Mouse (Mus musculus) megakaryocyte-erythroid progenitor cell, adult 5-6 weeks (primary cell): ENCODE data around the gene Tecpr1. TPM values are rescaled to one million over a fixed set of nuclear protein-coding genes. Genes with fewer than 3 reads are reported as not detected.

Experiments used
- ATAC-seq: replicated peaks from 2 replicates; pipeline ENCODE4 v1.8.0; 2016; ENCODE audit warnings: mild to moderate bottlenecking, inconsistent platforms; ENCODE audit not compliant: severe bottlenecking, poor library complexity, low FRiP score, low TSS enrichment
- total RNA-seq, 2 experiments: library from RNA; stranded (forward) in 1 of 2; stranded (reverse) in 1 of 2; fragments of 200-1000, 215-1000 nt in 1 of 2; fragments of >200 nt in 1 of 2; fragmentation: Nextera tagmentation in 1 of 2; gene quantifications; 2 replicates each; pipeline ENCODE4 v1.2.3; 2014 to 2017

The Tecpr1 gene
- total RNA-seq, 2 experiments from 2014 or later = 1.7 to 3.8 TPM

DNA sequence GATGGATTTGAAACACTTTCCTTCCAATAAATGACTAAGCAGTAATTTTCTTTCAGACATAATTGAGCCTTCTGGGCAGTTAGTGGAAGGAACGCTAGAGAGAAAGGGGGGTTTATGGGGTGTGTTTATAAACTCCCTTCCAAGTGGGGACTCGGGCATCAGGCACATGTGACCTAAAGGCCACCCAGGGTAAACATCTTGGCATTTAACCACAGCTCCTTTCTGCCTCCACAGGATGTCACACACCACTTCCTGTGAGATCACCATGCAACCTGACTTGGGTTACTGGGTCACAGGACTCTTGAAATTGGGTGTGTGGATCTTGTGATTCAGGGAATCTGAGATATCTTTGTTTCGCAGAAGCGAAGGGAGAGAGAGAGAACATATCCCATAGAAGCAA lies 2.1 kb downstream of the Tecpr1 start:
- ATAC-seq = no peak

DNA sequence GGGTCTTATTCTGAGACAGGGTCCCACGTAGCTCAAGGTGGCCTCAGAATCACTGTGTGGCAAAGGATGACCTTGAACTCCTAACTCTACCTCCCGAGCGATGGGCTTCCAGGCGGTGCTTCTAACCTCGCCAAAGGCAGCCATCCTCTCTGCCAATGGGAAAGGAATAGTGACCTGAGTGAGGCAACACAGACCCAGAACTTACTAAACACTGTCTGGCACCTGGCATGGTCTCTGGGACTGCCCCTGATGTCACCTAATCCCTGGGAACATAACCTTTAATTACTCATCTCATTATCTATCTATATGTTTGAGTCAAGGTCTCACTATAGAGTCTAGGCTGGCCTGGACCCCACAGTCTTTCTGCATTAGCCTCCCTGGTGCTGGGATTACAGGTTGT lies 3.5 kb downstream of the Tecpr1 start:
- ATAC-seq = no peak

DNA sequence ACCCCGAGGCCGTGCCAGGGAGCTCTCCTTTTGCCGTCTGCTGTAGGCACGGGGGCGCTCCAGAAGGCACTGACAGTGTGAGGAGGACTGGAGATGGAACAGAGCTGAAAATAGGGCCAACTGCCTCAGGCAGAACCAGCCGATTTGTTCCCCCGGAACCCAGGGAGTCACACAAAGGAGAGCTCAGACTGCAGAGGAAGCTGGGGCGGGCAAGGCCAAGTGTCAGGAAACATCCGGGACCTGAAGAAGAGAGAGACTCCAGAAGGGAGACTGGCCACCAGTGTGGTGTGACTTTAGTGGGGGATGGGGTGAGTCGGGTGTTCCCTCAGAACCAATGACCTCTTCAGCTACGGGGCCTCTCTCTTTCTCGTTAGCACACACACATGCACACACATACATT lies 4.1 kb downstream of the Tecpr1 start:
- no peak for ATAC-seq

DNA sequence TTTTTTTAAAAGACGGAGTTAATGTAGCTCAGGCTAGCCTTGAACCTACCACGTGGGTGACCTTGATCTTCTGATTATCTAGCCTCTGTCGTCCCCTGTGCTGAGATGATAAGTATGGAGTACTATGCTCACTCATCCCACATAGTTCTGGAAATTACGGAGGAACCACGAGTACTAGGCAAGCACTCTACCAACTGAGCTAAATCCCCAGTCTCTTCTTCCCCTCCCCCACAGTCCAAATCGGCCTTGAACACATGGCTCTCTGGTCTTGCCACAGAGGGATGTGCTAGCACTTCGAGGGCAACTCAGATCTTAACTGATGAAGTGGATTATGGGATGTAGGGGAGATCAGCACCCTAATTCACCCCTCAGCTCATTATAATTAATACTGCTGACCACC lies 5.4 kb downstream of the Tecpr1 start:
- ATAC-seq = no peak

DNA sequence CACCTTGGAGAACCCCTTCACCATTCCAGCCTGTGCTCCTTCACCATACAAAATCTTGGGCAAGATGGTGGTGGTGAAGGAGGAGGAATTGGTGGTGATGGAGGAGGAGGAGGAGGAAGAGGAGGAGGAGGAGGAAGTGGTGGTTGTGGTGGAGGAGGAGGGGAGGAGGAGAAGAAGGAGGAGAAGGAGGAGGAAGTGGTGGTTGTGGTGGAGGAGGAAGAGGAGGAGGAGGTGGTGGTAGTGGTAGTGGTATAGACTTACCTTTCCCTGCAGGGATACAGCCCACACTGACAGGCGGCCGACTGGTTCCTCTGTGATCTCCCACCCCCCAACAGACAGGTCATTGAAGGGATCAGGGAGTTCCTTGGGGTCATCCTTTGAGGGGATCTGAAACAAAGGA lies 7.4 kb downstream of the Tecpr1 start:
- ATAC-seq = no peak

DNA sequence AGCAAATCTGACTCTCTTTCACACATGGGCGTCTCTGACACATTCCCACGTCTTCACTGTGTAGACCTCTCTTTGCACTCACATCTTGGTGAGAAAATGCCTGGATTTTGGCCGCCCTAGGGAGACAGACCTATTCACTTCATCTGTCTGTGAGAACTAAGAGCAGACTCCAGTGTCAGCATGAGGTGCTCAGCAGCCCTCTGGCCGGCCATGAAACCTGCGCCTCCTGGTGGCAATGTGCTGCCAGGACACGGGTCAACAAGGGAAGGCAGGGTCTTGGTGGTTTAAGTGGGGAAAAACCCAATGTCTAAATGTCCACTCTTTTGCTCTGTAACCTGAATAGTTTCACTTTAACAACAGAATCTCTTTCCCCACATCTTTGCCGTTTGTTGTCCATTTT lies 9.0 kb downstream of the Tecpr1 start:
- peak; percentile 79 for ATAC-seq

DNA sequence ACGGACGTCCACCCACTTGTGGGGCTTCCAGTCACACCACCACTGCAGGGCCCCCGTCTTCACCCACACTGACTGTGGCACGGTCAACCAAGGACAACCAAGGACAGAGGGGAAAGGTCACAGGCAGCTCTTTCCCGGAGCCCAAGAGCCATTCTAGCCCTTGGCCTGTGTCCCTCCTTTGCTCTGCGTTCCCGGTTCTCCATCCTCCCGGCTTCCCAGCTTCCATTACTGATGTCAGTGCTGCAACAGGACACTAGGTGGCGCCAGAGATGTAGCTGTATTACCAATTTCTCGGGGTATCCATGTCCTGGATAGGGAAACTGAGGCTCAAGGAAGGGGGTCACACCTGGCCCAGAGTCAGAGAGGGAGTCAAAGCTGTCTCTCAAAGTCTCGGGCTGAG lies 15.9 kb downstream of the Tecpr1 start:
- ATAC-seq = no peak; the same call in 1 of the 2 replicates

DNA sequence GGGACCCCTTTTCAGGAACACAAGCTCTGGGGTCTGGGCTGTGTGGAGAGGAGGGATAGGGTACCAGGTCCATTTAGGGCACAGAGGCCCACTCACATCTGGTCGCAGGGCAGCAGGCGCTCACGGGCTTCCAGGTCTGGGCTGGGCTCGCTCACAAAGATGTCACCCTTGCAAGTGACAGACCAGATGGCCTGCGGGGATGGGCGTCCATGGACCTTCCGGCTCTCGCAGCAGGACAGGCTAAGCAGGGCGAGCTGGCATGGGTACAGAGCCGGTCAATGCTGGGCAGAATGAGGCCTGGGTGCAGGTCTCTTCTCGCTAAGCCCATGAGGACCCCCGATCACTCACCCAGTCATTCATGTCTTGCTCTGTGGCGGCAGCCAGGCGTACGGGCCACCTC lies 17.3 kb downstream of the Tecpr1 start:
- ATAC-seq = no peak

DNA sequence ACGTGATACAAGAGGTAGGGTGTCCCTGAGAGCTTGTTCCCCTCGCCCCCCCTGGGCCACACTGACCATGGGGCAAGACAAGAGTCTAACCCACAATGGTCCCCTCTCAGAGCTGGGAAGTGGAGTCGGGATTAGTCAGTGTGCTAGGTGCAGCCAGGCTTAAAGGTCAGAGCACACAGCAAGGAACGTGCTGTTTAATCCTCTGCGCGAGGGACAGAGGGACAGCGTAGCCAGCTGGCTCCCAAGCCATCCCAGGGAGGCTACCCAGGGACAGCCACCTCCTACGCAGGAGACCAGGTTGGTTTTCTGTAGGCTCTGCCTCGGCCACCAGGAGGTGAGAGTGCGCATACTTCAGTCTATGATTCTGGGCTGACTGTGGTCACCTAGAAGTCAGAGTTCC lies 18.5 kb downstream of the Tecpr1 start:
- no peak for ATAC-seq

DNA sequence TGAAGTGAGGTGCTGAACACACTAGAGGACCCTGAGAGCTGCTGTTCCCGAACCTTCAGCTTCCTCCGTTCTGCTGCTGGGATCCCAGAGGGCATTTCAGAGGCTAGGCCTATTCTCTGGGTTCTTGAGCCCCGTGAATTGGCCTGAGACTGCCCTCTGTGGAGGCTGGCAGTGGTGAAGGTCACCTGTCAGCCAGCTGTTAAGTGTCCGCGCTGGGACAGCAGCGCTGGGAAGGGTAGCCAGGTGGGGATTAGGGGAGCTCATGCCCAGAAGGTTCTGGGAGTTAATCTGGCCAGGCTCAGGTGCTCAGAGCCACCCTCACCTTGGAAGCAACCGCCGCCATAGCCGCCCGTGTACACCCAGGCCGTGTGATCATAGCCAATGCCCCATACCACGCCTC lies 19.1 kb downstream of the Tecpr1 start:
- no peak for ATAC-seq

DNA sequence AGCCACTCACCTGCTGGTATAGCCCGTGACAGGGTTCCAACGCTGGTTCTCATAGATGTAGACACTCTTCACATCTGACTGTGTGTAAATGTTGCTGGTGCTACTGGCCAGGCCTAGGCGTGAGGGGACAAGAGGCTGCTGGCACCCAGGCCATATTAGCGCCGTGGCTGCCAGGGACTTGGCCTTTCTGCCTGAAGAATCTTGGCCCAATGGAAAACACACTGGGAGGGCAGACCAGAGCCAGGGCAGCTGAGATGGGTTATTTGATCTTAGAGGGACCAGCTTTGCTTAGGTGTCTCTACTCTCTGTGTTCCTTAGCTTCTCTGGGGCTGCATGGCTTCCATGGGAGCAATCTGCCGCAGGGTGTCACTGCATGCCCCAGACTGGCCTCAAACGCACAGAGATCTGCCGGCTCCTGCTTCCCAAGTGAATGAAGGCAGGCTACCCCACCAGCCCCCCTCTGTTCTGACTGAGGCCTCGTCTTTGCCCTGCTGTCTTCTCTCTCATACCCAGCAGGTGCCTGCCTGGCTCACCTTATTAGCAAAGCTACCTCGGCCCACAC lies 19.9 kb downstream of the Tecpr1 start:
- ATAC-seq = no peak

DNA sequence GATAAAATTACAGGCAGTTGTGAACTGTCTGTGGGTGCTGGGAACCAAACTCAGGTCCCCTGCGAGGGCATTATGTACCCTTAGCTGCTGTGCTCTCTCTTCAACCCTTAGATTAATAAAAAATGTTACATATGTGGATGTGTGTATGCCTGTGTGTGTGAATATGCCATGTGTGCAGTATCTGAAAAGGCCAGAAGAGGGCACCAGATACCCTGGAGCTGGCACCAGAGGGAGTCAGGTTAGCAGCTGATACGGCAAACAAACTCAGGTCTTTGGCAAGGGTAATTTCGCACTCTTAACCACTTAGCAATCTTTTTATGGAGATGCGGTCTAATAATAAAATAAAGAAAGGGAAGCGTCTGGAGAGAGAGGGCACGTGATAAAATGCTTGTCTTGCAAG lies 21.0 kb downstream of the Tecpr1 start:
- no peak for ATAC-seq

DNA sequence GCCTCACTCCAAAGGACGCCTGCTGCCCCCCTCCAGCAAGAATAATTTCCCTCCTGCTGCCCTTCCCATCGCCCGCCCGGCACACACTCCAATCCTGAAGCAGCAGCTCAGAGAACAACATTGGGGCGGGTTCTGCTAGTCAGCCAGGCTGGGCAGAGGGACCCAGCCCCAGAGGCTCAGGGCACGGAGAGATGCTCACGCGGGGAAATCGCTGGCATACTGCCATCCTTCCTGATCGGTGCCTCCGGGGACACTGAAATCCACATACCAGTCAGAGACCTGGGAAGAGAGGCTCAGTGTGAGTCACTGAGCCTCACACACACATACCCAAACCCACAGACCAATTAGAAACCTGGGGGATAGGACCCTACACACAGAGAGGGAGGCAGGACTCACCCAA lies 22.8 kb downstream of the Tecpr1 start:
- ATAC-seq = no peak

DNA sequence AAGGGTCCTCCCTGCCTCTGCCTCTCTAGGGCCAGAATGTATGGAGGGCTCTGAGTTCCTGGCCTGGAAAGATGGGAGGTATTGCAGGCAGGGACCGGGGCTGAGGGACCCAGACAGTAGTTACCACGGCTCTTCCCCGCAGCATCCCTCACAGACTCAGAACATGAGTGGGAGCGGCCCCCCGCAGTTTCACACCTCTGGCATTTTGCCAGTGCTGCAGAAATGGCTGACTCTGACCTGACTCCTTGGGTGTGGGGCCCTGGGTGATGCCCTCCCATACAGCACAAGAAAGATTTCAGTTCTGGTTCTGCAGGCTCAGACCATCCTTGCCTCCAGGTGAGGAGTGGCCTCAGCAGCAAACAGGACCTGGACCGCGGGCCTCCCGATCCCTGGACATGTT lies 27.8 kb downstream of the Tecpr1 start:
- ATAC-seq = no peak

DNA sequence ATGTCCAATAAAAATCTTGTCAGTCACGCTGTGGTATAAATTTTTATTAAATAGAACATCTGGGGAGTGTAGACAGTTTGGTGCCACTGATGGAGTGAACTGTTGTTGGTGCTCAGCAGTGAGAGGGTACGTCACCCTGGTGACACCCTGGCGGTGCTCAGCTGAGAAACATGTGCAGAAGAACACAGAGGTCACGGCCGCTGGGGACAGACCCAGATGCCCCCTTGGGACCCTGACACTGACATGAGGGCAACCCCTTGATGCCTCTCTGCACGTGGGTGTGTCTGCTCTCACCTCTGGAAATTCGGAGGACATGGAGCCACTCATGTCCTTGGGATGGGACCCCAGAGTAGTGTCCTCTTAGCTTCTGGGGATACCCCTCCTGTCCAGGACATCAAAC lies 29.0 kb downstream of the Tecpr1 start:
- ATAC-seq = no peak

DNA sequence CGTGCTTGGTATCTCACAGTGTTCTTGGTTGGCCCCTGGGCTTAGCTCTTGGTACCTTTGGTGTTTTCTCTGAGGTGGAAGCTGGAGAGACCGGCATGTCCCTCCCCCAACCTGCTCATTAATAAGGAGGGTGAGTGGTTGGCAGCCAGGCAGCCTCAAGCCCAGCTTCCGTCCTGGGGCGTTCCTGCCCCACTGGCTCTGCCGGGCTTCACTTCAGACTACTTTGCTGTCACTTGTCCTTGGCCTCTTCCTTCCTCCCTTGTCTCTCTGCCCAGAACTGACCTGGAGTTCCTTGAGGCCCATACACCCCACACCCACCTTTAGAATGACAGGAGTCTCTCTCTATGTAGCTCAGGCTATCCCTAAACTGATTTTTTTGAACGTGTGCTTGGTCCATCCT lies 30.7 kb downstream of the Tecpr1 start:
- no peak for ATAC-seq

DNA sequence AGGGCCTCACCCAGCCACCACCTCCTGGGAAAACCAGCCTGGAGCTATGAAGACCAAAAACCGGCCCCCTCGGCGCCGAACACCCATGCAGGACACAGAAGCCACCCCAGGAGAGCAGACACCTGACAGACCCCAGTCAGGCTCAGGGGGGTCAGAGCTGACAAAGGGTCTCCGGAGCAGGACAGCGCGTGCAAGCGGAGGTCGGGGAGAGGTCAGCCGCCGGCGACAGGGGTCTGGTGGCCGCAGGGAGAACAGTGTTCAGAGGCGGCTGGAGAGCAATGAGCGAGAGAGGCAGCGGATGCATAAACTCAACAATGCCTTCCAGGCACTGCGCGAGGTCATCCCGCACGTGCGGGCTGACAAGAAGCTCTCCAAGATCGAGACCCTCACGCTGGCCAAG lies 32.4 kb downstream of the Tecpr1 start:
- ATAC-seq = no peak

DNA sequence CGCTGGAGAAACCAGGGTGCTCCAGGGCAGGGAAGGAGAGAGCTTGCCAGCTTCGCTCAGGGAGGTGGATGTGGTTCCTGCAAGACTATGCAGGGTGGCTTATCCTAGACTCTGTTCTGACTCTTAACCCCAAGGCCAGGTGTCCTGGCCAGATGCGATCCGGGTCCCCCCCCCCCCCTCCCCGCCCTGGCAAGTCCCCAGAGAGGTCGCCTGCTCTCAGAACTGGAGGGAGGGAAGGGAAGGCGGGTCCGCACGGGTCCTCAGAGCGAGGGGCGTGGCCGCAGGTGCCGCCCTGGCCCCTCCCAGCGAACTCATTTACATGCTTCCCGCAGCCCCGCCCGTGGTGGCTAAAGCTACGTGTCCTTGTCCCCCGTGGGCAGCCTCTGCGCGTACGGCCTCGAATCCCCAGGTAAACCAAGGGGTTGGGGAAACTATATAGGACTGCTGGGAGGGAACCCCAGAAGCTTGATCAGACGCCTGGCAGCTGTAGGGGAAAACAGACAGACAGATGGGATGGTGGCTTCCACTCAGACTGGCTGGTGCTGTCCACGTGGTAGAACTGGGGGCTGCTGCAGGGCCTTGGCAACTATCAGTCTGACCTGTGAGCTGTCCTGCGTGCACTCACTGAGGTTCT lies 33.3 kb downstream of the Tecpr1 start, which contains the start of gene Bhlha15:
TSS of gene Bhlha15 (plus strand) at position 337 of the 634 bp plus-strand sequence.
- ATAC-seq = peak; percentile 80

DNA sequence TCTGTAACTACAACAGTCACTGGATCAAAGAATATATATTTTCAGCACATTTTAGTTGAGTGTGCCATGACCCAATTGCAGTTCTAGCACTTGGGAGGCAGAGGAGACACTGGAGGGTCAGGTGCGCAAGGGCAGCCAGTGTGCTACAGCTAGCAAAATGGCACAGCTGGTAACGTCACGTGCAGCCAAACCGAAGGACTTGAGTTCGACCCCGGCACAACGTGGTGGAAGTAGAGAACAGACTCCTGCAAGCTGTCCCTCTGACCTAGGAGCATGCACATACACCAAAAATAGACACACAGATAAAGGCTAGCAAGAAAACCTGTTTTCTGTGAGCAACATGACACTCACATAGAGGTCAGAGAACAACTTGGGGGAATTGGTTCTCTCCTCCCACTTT lies 34.1 kb downstream of the Tecpr1 start:
- no peak for ATAC-seq

DNA sequence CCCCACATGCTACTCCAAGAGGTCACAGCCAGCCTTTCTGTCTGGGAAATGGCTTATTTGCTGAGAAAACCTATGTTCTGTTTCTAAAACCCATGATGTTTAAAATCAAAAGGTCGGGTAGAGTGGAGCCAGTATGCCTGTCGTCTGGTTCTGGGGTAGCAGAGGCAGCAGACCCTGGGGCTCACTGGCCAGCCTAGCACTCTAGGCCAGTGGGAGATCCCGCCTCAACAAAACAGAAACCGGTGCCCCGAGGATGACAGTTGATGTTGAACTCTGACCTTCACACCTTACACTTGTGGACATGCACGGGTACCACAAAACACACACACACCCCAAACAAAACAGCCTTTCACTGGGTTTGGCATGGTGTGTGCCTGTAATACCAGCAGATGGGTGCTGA lies 35.0 kb downstream of the Tecpr1 start:
- ATAC-seq = no peak

DNA sequence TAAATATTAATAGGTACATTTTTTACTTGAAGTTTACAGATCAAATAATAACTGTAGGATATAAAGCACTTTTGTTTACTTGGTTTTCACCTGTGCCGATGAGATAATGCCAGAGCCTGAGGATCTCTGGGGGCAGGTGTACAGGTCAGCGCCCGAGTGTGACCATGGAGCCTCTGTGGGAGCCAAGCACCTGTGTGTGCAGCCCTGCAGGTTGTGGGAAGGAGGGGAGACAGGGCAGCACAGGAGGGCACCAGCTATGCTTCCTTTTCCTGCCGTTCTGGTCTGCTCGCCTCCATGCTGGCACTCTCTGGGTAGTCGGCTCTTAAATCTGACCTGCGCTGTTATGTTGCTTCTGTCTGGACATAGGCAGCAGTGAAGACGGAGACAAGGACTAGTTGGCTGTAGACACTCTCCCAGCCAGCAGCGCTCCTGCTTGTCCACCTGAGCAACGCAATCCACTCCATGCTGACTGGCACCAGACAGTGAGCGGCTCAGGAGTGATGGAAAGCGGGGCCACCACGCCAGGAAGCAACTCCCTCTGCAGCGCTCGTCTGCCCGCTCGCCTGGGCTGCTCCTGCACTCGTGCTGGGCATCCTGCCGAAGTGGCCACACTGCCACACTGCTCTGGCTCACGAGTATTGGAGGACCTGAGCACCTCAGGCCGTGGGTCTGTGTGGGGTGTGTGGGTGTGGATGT lies 38.9 kb downstream of the Tecpr1 start:
- no peak for ATAC-seq
